Mouse (Mus musculus) cortical plate, adult 2 months (tissue): ENCODE measurements around the gene Dapk3. TPM values are rescaled to one million over a fixed set of nuclear protein-coding genes. Genes with fewer than 3 reads are reported as not detected.
"Not testable (repeated sequence)": the region's sequence is repeated elsewhere in the genome, so short reads cannot be mapped to it uniquely, and the experiment has no call there.

Experiments used
- H3K27ac ChIP-seq: fragments of 200-500 bp; 2 replicates; pipeline ENCODE4 v1.5.1; 2012; ENCODE audit warnings: low read length, control low read depth, inconsistent platforms; ENCODE audit not compliant: insufficient read depth
- H3K4me1 ChIP-seq: fragments of 200-500 bp; 2 replicates; pipeline ENCODE4 v1.6.1; 2011; ENCODE audit warnings: low read length; ENCODE audit not compliant: control insufficient read depth, insufficient read depth
- H3K4me3 ChIP-seq: fragments of 200-500 bp; 2 replicates; pipeline ENCODE4 v1.5.1; 2011; ENCODE audit warnings: mild to moderate bottlenecking, low read length, control low read depth; ENCODE audit not compliant: insufficient read depth
- CTCF ChIP-seq: fragments of 200-500 bp; IDR thresholded peaks from 2 replicates; pipeline ENCODE4 v1.5.1; 2011; ENCODE audit warnings: mild to moderate bottlenecking, control low read depth, low read length; ENCODE audit not compliant: insufficient read depth; ENCODE audit errors: extremely low read depth
- POLR2A ChIP-seq: fragments of 200-500 bp; IDR thresholded peaks from 2 replicates; pipeline ENCODE4 v1.6.1; 2011; ENCODE audit warnings: mild to moderate bottlenecking, low read length, control low read depth; ENCODE audit not compliant: insufficient read depth; ENCODE audit errors: extremely low read depth
- polyA plus RNA-seq: library from polyadenylated mRNA; depleted of rRNA; stranded (reverse); fragments of >200 nt; gene quantifications from 2 replicates; pipeline ENCODE4 v1.2.3, GENCODE M21; 2012

Dapk3 gene
- polyA plus RNA-seq, 1 experiment = 71.2 TPM

- Histone ChIP-seq H3K27ac (no peak overlapping the region), H3K4me1 (no peaks in the 10 kb centered on the region), H3K4me3 (no peak overlapping the region)
- no peak for TF ChIP-seq POLR2A
- TF ChIP-seq CTCF = 0 out of 2 replicates have a peak, but pooled peaks have one; percentile 9
Measured at GRCm38 (mm10) chr10:81210154-81210553, 27.3 kb downstream of the Dapk3 start.

- Histone ChIP-seq H3K4me3 (no peak overlapping the region), H3K4me1 (no peaks in the 10 kb centered on the region), H3K27ac (no peak overlapping the region)
- TF ChIP-seq POLR2A (no peak), CTCF (no peak)
Measured at GRCm38 (mm10) chr10:81216260-81216659, 33.5 kb downstream of the Dapk3 start.

GRCm38 (mm10) chr10:81216810-81217209 is 34.0 kb downstream of the Dapk3 start:
- no peak overlapping the region for H3K4me3 ChIP-seq
- no peak for TF ChIP-seq CTCF
- no peak for TF ChIP-seq POLR2A
- no peaks in the 10 kb centered on the region for H3K4me1 ChIP-seq
- H3K27ac ChIP-seq = no peak overlapping the region

- H3K4me3 ChIP-seq, H3K27ac ChIP-seq, H3K4me1 ChIP-seq: not testable (repeated sequence)
- peak; percentile 45 for TF ChIP-seq CTCF
Measured at GRCm38 (mm10) chr10:81217267-81217666, 34.5 kb downstream of the Dapk3 start.

GRCm38 (mm10) chr10:81217964-81218363 is 35.2 kb downstream of the Dapk3 start:
- TF ChIP-seq CTCF (peak; percentile 80), POLR2A (no peak)
- no peaks in the 10 kb centered on the region for H3K4me1 ChIP-seq
- H3K27ac ChIP-seq = no peak overlapping the region
- no peak overlapping the region for H3K4me3 ChIP-seq

GRCm38 (mm10) chr10:81221402-81222015 is 38.7 kb downstream of the Dapk3 start:
- Histone ChIP-seq H3K4me1 (no peaks in the 10 kb centered on the region), H3K4me3 (no peak overlapping the region), H3K27ac (no peak overlapping the region)
- TF ChIP-seq CTCF = no peak
- TF ChIP-seq POLR2A = no peak

- H3K27ac ChIP-seq, H3K4me1 ChIP-seq, H3K4me3 ChIP-seq: not testable (repeated sequence)
Measured at GRCm38 (mm10) chr10:81223731-81224130, 40.9 kb downstream of the Dapk3 start.

GRCm38 (mm10) chr10:81229735-81230437 is 47.1 kb downstream of the Dapk3 start:
- TF ChIP-seq CTCF (no peak), POLR2A (0 out of 2 replicates have a peak, but pooled peaks have one; percentile 27)
- peaks cover 6% of the 10 kb centered on the region; the same call in 1 of the 2 replicates for H3K4me1 ChIP-seq
- peak overlapping the region; percentile 95 for H3K4me3 ChIP-seq
- peak overlapping the region; percentile 95 for H3K27ac ChIP-seq

GRCm38 (mm10) chr10:81230438-81231332 is 47.9 kb downstream of the Dapk3 start, which contains the start of gene Atcay:
Gene Atcay (minus strand): TSS chr10:81230833.
- Histone ChIP-seq H3K27ac (peak within 1 kb of the TSS; percentile 95), H3K4me1 (peaks cover 6% of the 10 kb centered on the region; the same call in 1 of the 2 replicates), H3K4me3 (peak within 1 kb of the TSS; percentile 95)
- TF ChIP-seq CTCF = peak; percentile 61
- peak; percentile 98 for TF ChIP-seq POLR2A

GRCm38 (mm10) chr10:81231436-81231835 is 48.6 kb downstream of the Dapk3 start:
- TF ChIP-seq POLR2A (no peak), CTCF (no peak)
- Histone ChIP-seq H3K4me3 (peak overlapping the region; percentile 95), H3K4me1 (peaks cover 6% of the 10 kb centered on the region; the same call in 1 of the 2 replicates), H3K27ac (peak overlapping the region; percentile 36; the same call in 1 of the 2 replicates)
